Mouse (Mus musculus) hindbrain, embryonic 13.5 days (tissue): ENCODE data around the gene Dnah11. TPM values are rescaled to one million over a fixed set of nuclear protein-coding genes. Genes with fewer than 3 reads are reported as not detected.

ENCODE experiments used
- ATAC-seq: fragments of 200-750 bp; cut with Nextera tagmentation; 2 replicates; pipeline ENCODE4 v1.8.0; 2017; ENCODE audit warnings: moderate TSS enrichment; ENCODE audit not compliant: low FRiP score
- H3K27ac ChIP-seq: fragments of 300-500 bp; sonication (generic); 2 replicates; pipeline ENCODE4 v1.5.1; 2015; ENCODE audit warnings: inconsistent platforms, mild to moderate bottlenecking, moderate library complexity
- H3K27me3 ChIP-seq: fragments of 300-500 bp; sonication (generic); 2 replicates; pipeline ENCODE4 v1.6.1; 2015; ENCODE audit warnings: mild to moderate bottlenecking, inconsistent platforms
- H3K36me3 ChIP-seq: fragments of 300-500 bp; sonication (generic); 2 replicates; pipeline ENCODE4 v1.6.1; 2015; ENCODE audit warnings: mild to moderate bottlenecking, inconsistent platforms
- H3K4me1 ChIP-seq: fragments of 300-500 bp; sonication (generic); replicated peaks from 2 replicates; pipeline ENCODE4 v1.6.1; 2015; ENCODE audit warnings: inconsistent platforms
- H3K4me2 ChIP-seq: fragments of 300-500 bp; sonication (generic); 2 replicates; pipeline ENCODE4 v1.6.1; 2015; ENCODE audit warnings: inconsistent platforms, mild to moderate bottlenecking, moderate library complexity
- H3K4me3 ChIP-seq: fragments of 300-500 bp; sonication (generic); 2 replicates; pipeline ENCODE4 v1.5.1; 2015; ENCODE audit warnings: mild to moderate bottlenecking, inconsistent platforms
- H3K9ac ChIP-seq: fragments of 300-500 bp; sonication (generic); 2 replicates; pipeline ENCODE4 v1.6.1; 2015; ENCODE audit warnings: mild to moderate bottlenecking, inconsistent platforms
- H3K9me3 ChIP-seq: fragments of 300-500 bp; sonication (generic); 2 replicates; pipeline ENCODE4 v1.6.1; 2016; ENCODE audit warnings: inconsistent platforms
- WGBS: fragments of 180-500 bp; shearing (Covaris S2); methylation state at CpG from one replicate; pipeline ENCODE4 v1.1.7; 2015; 5-methylcytosine and 5-hydroxymethylcytosine counted together
- polyA plus RNA-seq: library from polyadenylated mRNA; unstranded; fragments of >200 nt; fragmentation: Nextera tagmentation; extraction: Ambion mirVana; gene quantifications from 2 replicates; pipeline ENCODE4 v1.2.1, GENCODE M21; 2015

Dnah11 gene
- polyA plus RNA-seq, 1 experiment from 2014 or later = 0.36 TPM

- H3K4me2 ChIP-seq = no peak overlapping the region
- no peaks in the 10 kb centered on the region for H3K36me3 ChIP-seq
- no peaks in the 10 kb centered on the region for H3K27me3 ChIP-seq
- 89% methylated on average over 5 of the region's 5 CpGs for WGBS
- H3K9ac ChIP-seq = no peak overlapping the region
- H3K4me1 ChIP-seq = no peaks in the 10 kb centered on the region
- no peaks in the 10 kb centered on the region for H3K9me3 ChIP-seq
- no peak for ATAC-seq
- no peak overlapping the region for H3K27ac ChIP-seq
- no peak overlapping the region for H3K4me3 ChIP-seq
Observed at GRCm38 (mm10) chr12:118156986-118157385, 41.9 kb downstream of the Dnah11 start.

- H3K4me1 ChIP-seq = no peaks in the 10 kb centered on the region
- H3K27ac ChIP-seq = no peak overlapping the region
- no peak overlapping the region for H3K4me3 ChIP-seq
- H3K9ac ChIP-seq = no peak overlapping the region
- H3K9me3 ChIP-seq = no peaks in the 10 kb centered on the region
- WGBS = 79% methylated on average over 2 of the region's 2 CpGs
- H3K36me3 ChIP-seq = no peaks in the 10 kb centered on the region
- no peak for ATAC-seq
- H3K4me2 ChIP-seq = no peak overlapping the region
- no peaks in the 10 kb centered on the region for H3K27me3 ChIP-seq
Observed at GRCm38 (mm10) chr12:118147521-118148033, 51.3 kb downstream of the Dnah11 start.

DNA sequence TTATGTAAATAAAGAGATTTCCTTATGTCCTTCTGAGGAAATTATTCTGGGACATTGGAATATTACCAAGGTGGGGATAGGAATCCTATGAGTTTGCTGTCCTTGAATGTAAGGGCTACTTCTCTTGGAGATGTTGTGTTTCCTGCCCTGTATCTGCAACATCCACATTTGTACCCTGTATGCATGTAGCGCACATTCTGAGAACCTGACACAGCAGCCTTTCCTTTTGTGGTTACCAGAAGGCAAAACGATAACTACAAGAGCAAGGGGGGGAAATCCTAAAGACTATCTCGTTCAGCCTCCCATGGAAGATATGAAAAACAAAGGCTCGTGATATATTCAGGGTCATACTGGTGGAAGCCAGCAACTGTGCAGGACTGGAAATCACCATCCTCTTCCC is 70.7 kb downstream of the Dnah11 start:
- Histone ChIP-seq H3K4me1 (no peaks in the 10 kb centered on the region), H3K27me3 (no peaks in the 10 kb centered on the region), H3K4me2 (no peak overlapping the region), H3K4me3 (no peak overlapping the region), H3K9me3 (no peaks in the 10 kb centered on the region), H3K27ac (no peak overlapping the region), H3K36me3 (no peaks in the 10 kb centered on the region), H3K9ac (no peak overlapping the region)
- ATAC-seq = no peak
- 90% methylated on average over 4 of the region's 4 CpGs for WGBS

DNA sequence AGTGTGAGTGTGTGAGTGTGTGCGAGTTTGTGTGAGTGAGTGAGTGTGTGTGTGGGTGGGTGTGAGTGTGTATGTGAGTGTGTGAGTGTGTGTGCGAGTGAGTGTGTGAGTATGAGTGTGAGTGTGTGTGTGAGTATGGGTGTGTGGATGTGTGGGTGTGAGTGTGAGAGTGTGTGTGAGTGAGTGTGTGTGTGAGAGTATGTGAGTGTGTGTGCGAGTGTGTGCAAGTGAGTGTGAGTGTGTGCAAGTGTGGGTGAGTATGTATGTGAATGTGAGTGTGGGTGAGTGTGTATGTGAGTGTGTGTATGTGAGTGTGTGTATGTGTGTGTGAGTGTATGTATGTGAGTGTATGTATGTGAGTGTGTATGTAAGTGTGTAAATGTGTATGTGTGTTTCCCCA is 79.2 kb downstream of the Dnah11 start:
- ATAC-seq = no peak
- no peaks in the 10 kb centered on the region for H3K27me3 ChIP-seq
- no peaks in the 10 kb centered on the region for H3K9me3 ChIP-seq
- no peak overlapping the region for H3K9ac ChIP-seq
- no peak overlapping the region for H3K4me3 ChIP-seq
- WGBS = 97% methylated on average over 3 of the region's 3 CpGs
- no peaks in the 10 kb centered on the region for H3K36me3 ChIP-seq
- no peaks in the 10 kb centered on the region for H3K4me1 ChIP-seq
- no peak overlapping the region for H3K4me2 ChIP-seq
- no peak overlapping the region for H3K27ac ChIP-seq

GRCm38 (mm10) chr12:118112599-118112998 is 86.2 kb downstream of the Dnah11 start:
- no peak overlapping the region for H3K27ac ChIP-seq
- H3K9me3 ChIP-seq = no peaks in the 10 kb centered on the region
- no peak overlapping the region for H3K9ac ChIP-seq
- no peak overlapping the region for H3K4me2 ChIP-seq
- no peak overlapping the region for H3K4me3 ChIP-seq
- H3K36me3 ChIP-seq = no peaks in the 10 kb centered on the region
- no peak for ATAC-seq
- peaks cover 3% of the 10 kb centered on the region; the same call in 1 of the 2 replicates for H3K4me1 ChIP-seq
- 91% methylated on average over 8 of the region's 8 CpGs for WGBS
- peaks cover 13% of the 10 kb centered on the region; the same call in 1 of the 2 replicates for H3K27me3 ChIP-seq

- Histone ChIP-seq H3K9me3 (no peaks in the 10 kb centered on the region), H3K27me3 (peaks cover 13% of the 10 kb centered on the region; the same call in 1 of the 2 replicates), H3K4me2 (no peak overlapping the region), H3K36me3 (no peaks in the 10 kb centered on the region), H3K4me3 (no peak overlapping the region), H3K9ac (no peak overlapping the region), H3K4me1 (peaks cover 3% of the 10 kb centered on the region; the same call in 1 of the 2 replicates), H3K27ac (no peak overlapping the region)
- no peak for ATAC-seq
- WGBS = 89% methylated on average over 3 of the region's 3 CpGs
Observed at GRCm38 (mm10) chr12:118111896-118112295, 86.9 kb downstream of the Dnah11 start.

GRCm38 (mm10) chr12:118107719-118108118 is 91.1 kb downstream of the Dnah11 start:
- Histone ChIP-seq H3K27me3 (peaks cover 51% of the 10 kb centered on the region), H3K9ac (no peak overlapping the region), H3K36me3 (no peaks in the 10 kb centered on the region), H3K4me2 (no peak overlapping the region), H3K27ac (no peak overlapping the region), H3K4me1 (peaks cover 3% of the 10 kb centered on the region; the same call in 1 of the 2 replicates), H3K9me3 (no peaks in the 10 kb centered on the region), H3K4me3 (no peak overlapping the region)
- 36% methylated on average over 1 of the region's 1 CpGs for WGBS
- no peak for ATAC-seq

GRCm38 (mm10) chr12:118104520-118104919 is 94.3 kb downstream of the Dnah11 start:
- no peak overlapping the region for H3K4me2 ChIP-seq
- H3K4me1 ChIP-seq = no peaks in the 10 kb centered on the region
- H3K4me3 ChIP-seq = no peak overlapping the region
- 83% methylated on average over 4 of the region's 4 CpGs for WGBS
- H3K36me3 ChIP-seq = no peaks in the 10 kb centered on the region
- H3K9ac ChIP-seq = no peak overlapping the region
- no peak for ATAC-seq
- H3K9me3 ChIP-seq = no peaks in the 10 kb centered on the region
- no peak overlapping the region for H3K27ac ChIP-seq
- H3K27me3 ChIP-seq = peaks cover 73% of the 10 kb centered on the region

- Histone ChIP-seq H3K27ac (no peak overlapping the region), H3K4me2 (no peak overlapping the region), H3K4me1 (no peaks in the 10 kb centered on the region), H3K27me3 (peaks cover 85% of the 10 kb centered on the region), H3K9me3 (no peaks in the 10 kb centered on the region), H3K36me3 (no peaks in the 10 kb centered on the region), H3K4me3 (no peak overlapping the region), H3K9ac (no peak overlapping the region)
- ATAC-seq = no peak
- 18% methylated on average over 5 of the region's 5 CpGs for WGBS
Observed at GRCm38 (mm10) chr12:118099694-118100093, 99.1 kb downstream of the Dnah11 start.

DNA sequence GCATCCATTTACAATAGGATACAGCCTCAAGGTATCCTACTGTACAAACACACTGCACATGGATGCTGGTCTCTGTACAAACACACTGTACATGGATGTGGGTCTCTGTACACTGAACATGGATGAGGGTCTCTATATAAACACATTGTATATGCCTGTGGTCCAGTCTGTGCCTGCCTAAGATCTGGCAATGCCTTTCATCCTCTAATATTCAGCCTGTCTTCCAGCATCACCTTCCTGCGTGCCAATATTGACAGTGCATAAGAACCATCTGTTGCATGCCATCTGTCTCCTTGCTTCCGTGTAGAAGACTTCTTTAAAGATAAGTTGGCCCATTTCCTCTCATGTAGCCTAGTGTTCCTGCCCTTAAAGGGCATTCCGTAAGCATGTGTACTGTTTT is 100.6 kb downstream of the Dnah11 start:
- no peaks in the 10 kb centered on the region for H3K4me1 ChIP-seq
- no peak for ATAC-seq
- H3K27me3 ChIP-seq = peaks cover 80% of the 10 kb centered on the region
- H3K4me3 ChIP-seq = no peak overlapping the region
- H3K36me3 ChIP-seq = no peaks in the 10 kb centered on the region
- no peak overlapping the region for H3K4me2 ChIP-seq
- no peak overlapping the region for H3K9ac ChIP-seq
- 91% methylated on average over 3 of the region's 3 CpGs for WGBS
- H3K9me3 ChIP-seq = no peaks in the 10 kb centered on the region
- H3K27ac ChIP-seq = no peak overlapping the region

DNA sequence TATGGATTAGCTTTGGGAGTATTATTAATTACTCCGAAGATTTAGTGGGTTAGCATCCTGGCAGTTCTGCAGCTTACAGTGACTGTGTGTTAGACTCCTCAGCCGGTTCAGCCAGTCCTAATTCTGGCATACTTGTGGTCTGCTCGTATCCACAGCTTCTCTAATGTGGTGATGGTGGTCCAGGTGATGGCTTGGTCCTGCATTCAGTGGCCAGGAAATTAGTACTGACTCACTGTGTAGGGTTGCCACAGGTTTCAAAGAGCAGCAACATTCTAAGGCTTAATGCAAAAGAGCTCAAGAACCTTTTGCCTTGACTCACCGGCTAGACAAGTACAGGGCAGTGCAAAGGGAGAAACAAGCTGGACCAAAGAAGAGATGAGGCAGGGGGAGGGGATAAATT is 103.9 kb downstream of the Dnah11 start:
- Histone ChIP-seq H3K27ac (no peak overlapping the region), H3K4me3 (no peak overlapping the region), H3K9me3 (no peaks in the 10 kb centered on the region), H3K4me1 (no peaks in the 10 kb centered on the region), H3K9ac (no peak overlapping the region), H3K36me3 (no peaks in the 10 kb centered on the region), H3K27me3 (peaks cover 61% of the 10 kb centered on the region), H3K4me2 (no peak overlapping the region)
- 90% methylated on average over 4 of the region's 4 CpGs for WGBS
- no peak for ATAC-seq

GRCm38 (mm10) chr12:118085291-118085690 is 113.6 kb downstream of the Dnah11 start:
- no peak for ATAC-seq
- Histone ChIP-seq H3K9ac (no peak overlapping the region), H3K27me3 (0 out of 2 replicates have a peak, but pooled peaks cover 2% of the 10 kb centered on the region), H3K36me3 (no peaks in the 10 kb centered on the region), H3K4me3 (no peak overlapping the region), H3K4me1 (no peaks in the 10 kb centered on the region), H3K9me3 (no peaks in the 10 kb centered on the region), H3K4me2 (no peak overlapping the region), H3K27ac (no peak overlapping the region)
- WGBS = 86% methylated on average over 1 of the region's 1 CpGs

- no peaks in the 10 kb centered on the region for H3K36me3 ChIP-seq
- no peaks in the 10 kb centered on the region for H3K9me3 ChIP-seq
- H3K27me3 ChIP-seq = 0 out of 2 replicates have a peak, but pooled peaks cover 2% of the 10 kb centered on the region
- 94% methylated on average over 3 of the region's 3 CpGs for WGBS
- ATAC-seq = no peak
- no peak overlapping the region for H3K4me3 ChIP-seq
- no peak overlapping the region for H3K4me2 ChIP-seq
- no peak overlapping the region for H3K9ac ChIP-seq
- H3K27ac ChIP-seq = no peak overlapping the region
- no peaks in the 10 kb centered on the region for H3K4me1 ChIP-seq
Observed at GRCm38 (mm10) chr12:118084806-118085205, 114.0 kb downstream of the Dnah11 start.
